Mouse (Mus musculus): ENCODE results near the gene Sap30bp.

DNA sequence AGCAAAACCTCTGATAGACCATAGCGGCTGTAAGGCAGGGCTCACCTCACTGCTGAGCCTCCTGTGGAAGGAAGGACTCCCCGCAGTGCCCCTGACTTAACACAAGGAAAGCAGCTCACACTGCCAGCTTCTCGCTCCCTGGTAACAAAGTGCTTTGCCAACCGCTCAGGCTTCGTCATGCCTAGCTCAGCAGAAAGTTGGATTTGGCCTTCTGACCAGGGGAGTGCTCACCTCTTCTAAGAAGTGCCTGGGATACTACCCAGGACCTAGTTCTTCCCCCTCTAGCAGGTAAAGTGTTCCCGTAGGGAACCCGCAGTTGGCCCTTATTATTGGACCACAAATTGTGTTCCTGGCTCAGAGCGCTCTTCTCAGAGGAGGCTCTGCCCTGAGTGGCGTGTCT lies 25.9 kb downstream of the Sap30bp start:
- no peak for TF ChIP-seq GATA1 (IDR thresholded peaks at IDR 0.05; ENCODE audit: low read length)
- no peak for TF ChIP-seq TAL1 (IDR thresholded peaks at IDR 0.05; ENCODE audit: low read length)
